Mouse (Mus musculus): ENCODE measurements around the gene Zc3h18.

Zc3h18 gene

DNA sequence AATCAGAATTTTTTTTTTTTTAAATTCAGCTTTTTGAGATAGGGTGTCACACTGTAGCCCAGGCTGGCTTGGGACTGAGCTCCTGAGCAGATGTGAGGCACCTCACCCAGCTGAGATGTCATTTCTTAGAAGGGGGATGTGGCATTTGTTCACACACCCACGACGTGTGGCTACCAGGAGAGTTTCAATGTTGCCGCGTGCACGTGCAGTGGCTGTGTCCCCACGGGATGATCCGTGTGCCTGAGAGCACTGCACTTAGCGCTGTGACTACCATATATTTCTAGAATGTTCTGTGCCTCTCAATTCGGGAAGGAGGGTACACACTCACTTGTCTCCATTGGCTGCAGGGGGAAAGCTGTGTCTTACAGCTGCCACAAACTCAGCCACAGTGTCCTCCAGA is 59.7 kb downstream of the Zc3h18 start:
- DNase-seq (ENCODE audit: low read depth) = no peak

DNA sequence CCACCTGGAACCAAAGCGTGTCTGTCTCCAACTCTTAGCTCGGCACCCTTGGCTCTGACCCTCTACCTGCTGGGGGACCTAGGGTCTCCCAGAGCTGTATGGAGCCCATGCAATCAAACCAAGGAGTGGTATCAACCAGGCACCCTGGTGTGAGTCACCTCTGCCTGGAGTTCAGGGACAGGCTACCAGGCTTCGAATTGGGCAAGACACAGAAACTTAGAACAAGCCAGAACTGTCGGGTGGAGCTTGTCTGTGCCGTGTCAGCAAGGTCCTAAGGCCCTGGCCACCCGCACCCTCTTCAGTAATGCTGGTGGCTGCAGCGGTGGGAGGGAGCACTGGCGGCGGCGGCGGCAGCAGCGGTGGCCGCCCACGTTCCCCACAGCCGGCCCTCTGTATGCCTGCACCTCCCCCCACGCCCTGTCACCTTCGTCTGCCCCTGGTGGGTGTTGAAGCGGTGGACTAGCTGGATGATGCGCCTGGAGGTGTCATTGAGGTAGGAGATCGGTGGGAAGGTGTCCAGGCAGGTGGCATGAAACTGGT is 60.2 kb downstream of the Zc3h18 start:
- DNase-seq (ENCODE audit: low read depth) = no peak

DNA sequence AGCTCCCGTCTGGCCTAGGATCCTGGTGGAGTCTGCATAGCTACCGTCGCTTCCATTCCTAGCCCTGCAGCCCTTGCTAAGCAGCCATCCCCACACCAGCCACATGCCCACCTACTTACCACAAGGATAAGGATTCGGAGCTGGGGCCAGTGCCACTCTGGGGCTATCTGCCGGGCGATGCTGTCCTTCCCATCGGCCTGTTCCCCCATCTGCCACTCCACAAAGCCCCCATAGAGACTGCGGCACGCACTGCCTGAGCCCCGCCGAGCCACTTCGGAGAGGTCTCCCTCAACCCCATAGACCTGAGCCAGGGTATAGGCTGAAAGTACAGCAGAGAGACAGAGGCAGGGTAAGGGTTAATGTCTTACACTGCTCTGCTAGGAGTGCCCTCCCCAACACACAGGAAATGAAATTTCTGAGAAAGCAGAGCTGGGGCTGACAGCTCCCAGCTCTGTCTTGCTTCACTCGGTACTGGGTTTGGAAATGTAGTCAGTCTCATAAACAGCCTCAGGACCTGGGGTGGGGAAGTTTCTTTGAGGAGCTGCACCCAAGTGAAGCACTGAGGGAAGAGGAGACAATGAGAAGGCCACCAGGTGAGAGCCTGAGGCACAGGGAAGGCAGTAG is 61.4 kb downstream of the Zc3h18 start:
- peak; percentile 65 for DNase-seq (ENCODE audit: low read depth)

DNA sequence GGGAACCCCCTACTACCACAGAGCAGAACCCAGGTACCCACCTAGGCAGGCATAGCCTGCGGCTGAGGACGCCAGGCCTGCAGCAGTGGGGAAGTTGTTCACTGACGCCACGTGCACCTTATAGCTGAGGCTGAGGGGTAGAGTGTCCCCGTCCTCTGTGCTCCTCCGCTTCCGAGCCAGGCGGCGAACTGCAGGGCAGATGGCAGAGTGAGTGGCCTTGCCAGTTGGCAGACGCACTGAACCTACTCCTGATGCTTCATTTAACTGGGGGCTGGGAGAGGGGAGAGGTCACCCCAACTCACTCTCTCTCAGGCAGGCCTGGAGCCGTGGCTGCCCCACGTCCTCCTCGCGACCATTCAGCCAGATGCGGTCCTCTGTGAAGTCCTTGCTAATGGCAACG is 62.9 kb downstream of the Zc3h18 start:
- DNase-seq (ENCODE audit: low read depth) = no peak

DNA sequence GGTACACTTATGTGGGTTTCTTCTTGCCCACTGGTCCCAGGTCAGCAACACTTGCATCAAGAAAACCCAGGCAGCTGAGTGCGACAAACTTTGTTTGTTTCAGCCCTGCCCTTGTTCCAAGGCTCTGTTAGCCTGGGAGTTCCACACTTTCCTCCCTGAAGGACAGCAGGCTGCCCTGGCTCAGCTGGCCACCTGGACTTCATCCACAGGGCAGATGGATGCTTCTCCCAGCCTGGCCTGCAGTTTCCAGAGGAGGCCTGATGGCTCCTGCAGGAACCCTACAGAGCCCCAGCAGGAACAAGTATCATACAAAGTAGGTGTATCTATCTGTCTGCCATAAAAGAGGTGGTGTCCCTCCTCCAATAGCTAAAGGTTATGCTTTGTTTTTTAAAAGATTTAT is 64.9 kb downstream of the Zc3h18 start:
- DNase-seq (ENCODE audit: low read depth) = no peak

DNA sequence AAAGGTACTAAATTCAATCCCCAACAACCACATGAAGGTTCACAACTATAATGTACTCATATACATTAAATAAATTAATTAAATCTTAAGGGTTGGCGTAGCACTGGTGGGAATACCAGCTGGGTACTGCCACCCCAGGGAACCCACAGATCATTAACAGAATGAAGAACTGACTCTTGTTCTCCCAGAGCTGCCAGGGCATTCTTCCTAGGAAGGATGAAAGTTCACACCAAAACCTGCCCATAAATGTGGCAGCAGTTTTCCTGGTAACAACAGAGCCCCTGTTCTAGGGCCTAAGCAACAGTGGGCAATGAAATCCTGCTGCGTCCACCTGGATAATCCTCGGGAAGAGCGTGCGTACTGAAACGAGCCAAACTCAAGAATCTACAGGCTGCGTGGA is 65.9 kb downstream of the Zc3h18 start:
- no peak for DNase-seq (ENCODE audit: low read depth)

DNA sequence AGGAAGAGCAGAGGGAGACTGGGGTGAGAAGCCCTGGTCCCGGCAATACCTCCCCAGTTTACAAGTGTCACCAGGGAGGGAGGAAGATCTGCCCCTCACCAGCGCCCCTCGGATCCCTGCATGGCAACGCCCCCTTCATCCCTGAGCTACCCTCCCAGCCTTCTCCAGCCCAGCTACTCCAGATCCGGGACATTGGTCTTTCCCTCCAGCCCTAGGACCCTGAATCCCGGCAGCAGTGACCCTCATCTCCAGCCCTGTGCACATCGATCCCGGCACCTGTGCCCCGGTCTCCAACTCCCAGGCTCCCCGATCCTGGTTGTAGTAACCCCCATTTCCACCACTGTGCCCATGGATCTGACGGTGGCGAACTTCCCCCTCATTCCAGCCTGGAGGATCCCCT is 66.4 kb downstream of the Zc3h18 start:
- no peak for DNase-seq (ENCODE audit: low read depth)

DNA sequence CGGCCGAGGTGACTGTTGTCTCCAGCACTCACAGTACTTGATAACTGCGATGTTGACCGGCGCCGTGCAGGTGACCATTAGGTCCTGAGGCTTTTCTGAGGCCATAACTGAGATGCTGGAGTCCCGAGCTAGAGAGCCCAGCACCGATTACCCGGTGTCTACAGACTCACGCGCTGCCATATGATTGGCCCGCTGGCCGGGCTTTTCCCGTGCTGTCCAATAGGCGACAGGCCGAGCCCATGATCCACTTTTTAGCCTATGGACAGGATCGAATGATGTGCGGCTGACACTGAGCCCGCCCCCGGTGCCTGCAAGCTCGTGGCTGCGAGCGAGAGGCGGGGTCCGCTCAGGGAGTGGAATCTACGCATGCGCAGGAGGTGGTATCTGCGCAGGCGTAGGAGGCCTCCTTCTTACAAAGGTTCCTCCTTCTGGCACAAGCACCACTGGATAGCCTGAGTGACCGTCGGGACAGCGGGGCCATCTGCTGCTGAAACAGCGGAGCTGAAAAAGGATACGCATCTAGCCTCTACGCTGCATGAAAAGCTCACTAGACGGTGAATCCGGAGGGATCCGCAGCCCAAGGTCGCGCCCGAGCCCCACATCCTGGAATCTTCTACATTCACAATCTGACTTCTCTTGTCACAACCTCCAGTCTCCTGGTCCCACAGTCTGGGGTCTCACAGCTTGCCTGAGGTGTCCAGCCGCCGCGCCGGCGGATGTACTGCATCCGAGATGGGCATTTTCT is 67.0 kb downstream of the Zc3h18 start, which contains the start of gene Mvd:
Gene Mvd (minus strand): TSS at position 161 of the 745 bp plus-strand sequence.
- DNase-seq (ENCODE audit: low read depth) = peak; percentile 99

DNA sequence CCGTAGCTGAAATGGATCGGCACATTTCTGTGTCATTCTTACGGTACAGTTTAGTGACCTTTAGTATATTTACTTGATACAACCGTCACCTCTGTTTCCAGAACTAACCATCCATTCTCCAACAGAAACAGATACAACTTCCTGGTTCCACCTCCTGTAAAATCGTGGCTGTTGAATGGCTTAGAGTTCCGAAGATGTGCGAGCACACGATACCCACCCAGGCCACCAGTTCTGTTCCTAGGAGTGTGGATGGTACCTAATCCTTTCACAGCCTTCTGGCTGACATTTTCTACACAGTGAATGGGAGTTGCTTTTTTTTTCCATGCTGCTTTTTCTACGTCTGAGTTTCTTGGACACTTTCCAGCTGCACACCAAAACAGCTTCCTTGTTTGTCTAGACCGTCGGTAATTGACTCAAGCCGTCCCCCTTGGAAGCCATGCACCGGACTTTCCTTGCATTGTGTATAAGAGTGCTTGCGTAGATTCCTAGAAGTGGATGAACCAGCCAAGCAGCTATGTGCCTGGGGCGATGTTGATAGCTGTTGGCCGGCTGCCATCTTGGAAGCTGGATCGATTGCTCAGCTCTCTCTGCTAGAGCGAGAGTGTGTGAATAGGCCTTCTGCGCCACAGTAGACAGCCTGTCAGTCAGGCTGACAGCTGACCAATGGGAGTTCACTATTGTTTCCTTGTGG is 67.8 kb downstream of the Zc3h18 start:
- peak; percentile 85 for DNase-seq (ENCODE audit: low read depth)

DNA sequence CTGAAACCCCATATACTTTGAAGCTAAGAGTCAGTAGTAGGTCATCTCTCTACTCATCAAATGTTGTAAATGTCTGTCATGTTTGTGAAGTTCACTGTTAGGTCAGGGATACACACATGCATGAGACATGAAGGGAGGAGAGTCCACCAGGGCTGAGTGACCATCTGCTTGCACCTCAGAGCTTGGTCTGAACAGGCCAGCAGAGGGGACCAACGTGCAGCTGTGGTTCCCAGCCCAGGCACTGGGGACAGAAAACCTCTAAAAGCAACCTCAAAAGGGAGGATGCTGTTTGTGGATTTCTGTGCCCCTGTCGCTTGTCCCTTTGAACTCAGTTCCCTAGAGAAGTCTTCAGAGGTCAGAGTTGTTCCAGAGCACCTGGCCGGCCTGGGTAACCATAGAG is 68.8 kb downstream of the Zc3h18 start:
- no peak for DNase-seq (ENCODE audit: low read depth)

DNA sequence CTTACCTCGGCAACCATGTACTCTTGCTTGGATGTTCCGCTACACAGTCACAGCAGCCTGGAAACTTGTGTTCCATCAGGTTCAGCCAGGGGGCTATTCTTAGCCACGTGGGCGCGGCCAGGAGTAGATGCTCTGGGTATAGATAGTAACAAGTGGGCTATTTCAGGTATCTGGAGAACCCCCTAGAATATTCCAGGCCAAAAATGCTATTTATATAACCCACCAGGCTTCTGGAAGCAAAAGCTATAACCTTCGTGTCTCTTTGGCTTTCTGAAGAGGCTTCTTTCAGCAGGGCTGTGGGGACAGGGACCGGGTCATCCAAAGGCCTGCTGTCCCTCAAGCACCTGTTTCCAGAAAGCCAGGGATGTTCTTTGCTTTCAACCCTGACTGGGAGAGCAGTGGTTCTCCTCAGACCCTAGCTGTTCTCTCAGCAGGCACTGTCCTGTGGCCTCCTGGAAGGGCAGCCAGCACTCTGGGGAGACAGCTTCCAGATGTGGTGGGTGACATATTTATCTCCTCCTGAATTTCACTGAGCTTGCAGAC is 74.8 kb downstream of the Zc3h18 start:
- DNase-seq (ENCODE audit: low read depth) = no peak

DNA sequence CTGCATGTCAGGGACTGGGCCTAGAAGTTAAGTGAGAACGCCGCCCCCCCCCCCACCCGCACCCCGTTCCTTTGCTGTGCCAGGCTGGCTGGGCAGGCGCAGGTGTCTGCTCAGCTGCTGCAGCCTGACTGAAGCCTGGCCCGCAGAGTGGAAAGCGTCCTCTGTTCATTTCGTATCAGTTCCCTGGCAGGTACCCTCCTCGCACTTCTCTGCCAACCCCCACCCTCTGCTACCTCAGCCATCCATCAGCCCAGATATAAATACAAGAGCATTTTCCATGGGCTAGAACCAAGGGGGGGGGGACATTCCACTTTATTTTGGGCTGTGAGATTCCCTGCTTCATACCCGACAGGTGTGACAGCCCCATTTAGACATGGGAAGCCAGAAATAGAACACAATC is 75.7 kb downstream of the Zc3h18 start:
- DNase-seq (ENCODE audit: low read depth) = no peak

DNA sequence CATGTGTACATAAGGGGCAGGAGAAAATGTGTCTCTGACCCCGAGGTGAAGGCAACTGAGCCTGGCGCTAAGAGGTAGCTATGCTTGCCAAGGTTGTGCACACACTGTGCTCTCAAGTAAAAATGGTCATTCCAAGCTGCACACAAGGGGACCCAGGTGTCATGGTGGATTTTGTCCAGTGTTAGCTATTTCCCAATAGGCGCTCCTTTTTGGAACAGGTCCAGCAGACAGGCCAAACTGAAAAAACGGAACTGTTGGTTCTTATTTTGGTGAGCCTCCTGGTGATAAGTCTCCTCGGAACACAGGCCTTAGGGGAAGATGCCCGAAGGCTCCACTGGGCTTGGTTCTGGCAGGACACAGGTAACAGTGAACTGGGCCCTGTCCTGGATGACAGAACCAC is 78.0 kb downstream of the Zc3h18 start:
- no peak for DNase-seq (ENCODE audit: low read depth)

DNA sequence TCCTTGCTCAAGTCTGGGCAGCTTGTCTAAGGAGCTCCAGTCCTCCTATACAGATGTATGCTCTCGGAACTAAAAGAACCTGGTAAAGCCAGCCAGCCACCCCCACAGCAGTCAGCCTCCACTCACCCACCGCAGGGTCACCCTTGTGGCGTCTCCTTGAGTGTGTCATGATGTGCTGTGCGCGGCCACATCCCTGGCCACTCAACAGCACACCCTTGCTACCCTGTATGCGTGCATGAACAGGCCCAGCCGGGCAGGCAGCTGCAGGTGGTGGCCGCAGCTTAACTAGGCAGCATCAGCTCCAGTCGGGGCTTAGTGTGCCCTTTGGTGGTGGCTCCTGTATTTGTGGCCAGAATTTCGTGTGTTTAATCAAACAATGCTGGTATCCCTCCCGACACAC is 80.8 kb downstream of the Zc3h18 start:
- no peak for DNase-seq (ENCODE audit: low read depth)

DNA sequence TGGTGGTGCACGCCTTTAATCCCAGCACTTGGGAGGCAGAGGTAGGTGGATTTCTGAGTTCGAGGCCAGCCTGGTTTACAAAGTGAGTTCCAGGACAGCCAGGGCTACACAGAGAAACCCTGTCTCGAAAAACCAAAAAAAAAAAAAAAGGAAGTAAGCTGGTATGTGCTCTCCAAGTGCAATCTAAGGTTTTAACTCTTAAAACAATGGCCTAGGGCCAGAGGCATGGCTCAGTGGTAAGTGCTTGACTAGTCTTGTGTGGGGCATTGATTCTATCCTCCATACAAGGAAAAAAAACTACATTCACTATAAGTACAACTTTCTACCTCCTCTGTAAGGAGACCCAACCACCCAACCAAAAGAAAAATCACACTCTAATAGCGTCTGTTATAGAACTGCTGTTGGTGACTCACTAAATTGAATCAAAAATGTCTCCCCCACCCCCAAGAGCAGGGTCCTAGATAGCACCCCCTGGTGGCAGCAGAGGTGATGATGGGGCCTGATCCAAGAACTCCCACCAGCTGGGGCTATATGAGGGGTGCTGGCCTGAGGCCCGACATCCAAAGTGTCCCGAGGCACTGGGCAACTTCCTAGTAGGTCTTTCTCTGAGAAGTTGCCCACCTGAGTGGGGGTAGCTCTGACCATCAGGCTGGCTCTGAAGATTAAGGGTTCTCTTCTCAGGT is 83.0 kb downstream of the Zc3h18 start:
- peak; percentile 66 for DNase-seq (ENCODE audit: low read depth)

DNA sequence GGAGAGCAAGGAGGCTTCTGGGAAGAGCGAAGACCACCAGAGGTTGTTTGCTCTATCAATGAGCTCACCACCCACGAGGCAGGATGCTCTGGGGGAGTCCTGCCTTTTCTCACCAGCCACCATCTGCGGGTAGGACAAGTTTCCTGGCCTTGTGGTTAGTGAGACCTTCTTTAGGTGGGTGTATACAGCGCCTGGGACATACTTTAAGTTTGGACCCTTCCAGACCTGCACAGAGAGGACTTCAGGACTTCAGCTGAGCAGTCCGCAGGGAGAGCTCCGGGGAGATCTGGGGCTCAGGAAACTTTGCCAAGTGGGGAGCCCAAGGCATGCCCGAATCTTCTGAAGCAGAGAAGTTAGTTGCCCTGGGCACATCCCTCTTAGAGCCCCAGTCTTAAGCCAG is 83.6 kb downstream of the Zc3h18 start:
- peak; percentile 56 for DNase-seq (ENCODE audit: low read depth)

DNA sequence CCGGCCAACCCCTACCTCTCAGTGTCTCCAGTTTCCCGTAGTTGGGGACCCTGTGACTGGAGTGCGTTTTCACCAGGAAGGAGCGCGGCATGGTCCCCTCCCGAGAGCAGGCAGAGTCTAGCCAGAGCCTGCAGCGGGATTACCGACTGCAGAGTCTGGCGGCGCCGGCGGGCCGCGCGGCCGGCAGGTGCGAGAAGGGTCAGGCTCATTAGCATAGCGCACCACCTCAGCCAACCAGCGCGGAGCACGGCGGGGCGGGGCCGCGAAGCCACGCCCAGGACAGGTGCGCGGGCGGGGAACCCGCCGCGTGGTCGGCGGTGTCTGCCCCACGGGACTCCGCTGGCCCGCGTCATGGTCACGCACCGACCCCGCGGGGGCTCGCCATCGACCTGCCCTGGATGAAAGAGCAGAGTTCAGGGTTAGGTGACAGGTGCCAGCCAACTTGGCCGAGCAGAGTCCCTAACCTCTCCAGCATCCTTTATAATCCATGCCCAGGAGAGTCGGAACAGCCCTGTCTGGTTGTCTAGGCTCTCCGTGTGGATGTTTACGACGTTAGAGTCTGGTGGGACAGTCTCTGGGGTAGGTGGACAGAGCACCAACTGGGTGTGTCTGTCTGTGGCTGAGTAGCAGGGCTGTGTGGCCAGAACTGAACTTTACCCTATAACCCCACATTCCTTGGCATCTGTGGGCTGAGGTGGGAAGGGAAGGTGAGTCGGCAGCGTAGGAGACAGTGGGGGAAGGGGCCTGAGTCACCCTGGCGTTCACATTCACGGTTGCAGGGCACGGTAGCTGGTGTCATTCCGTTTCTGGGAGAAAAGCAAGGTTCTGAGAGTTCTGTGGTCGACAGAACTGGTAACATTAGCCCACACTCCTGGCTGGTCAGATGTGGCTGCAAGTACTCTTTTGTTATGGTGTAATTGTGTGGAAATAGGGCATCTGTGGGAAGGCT is 84.4 kb downstream of the Zc3h18 start, which contains the start of gene Snai3:
Gene Snai3 (minus strand): TSS at position 210 of the 949 bp plus-strand sequence.
- DNase-seq (ENCODE audit: low read depth) = peak; percentile 70

DNA sequence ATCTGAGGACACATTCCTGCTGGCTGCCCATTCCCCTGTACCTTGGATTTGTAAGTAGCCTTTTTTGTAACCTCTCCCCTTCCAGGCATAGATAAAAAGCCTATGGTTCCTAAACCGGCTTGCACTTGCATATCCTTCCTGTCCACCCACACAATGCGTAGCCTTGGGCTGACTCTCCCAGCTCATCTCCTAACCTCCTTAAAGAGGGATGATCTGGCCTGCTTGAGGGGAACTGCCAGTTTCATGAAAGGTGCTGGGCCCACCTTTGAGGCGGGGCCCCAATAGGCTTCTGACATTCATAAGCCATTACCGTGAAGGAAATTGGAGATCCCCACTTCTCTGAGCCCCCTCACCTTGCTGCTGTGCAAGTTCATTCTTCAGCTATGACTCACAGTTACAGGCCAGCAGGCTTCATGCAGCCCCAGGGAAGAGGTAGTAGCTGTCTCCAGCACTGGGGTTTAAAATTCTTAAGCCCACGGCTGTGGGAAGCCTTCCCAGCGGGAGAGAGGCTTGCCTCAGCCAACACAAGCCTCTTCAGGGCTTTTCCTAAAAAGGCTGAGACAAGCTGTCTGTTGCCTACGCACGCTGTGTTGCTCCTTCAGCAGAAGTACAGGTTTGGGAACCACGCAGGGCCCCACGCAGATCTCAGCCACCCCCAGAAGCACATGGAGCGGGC is 85.2 kb downstream of the Zc3h18 start:
- peak; percentile 33 for DNase-seq (ENCODE audit: low read depth)

DNA sequence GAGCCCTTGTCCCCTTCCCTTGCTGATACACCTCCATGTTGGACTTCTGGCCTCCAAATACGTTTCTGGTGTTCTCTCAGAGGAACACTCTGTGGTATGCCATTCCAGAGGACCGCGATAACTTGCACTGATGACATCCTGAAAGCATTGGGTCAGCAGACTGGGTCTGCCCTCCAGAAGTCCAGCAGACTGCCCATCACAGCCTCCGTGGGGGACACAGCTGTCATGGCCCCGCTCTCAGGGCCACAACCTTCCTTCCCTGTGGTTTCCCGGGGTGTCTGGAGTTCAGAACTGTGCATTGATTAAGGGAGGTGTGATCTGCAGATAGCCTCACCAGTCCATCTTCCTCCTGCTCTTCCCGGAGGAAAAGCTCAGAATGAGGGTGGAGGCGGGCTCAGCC is 86.1 kb downstream of the Zc3h18 start:
- no peak for DNase-seq (ENCODE audit: low read depth)

All from naive thymus-derived CD4-positive, alpha-beta T cell, adult 2 months (primary cell).